Mouse (Mus musculus) stomach, postnatal 0 days (tissue): ENCODE results near the gene Enthd1. TPM values are rescaled to one million over a fixed set of nuclear protein-coding genes. Genes with fewer than 3 reads are reported as not detected.

Experiments used
- ATAC-seq: fragments of 200-750 bp; cut with Nextera tagmentation; 2 replicates; pipeline ENCODE4 v1.8.0; 2017; ENCODE audit not compliant: low FRiP score, low TSS enrichment
- DNase-seq: peaks from one replicate; pipeline ENCODE4 v3.0.0-alpha.2; 2016; ENCODE audit warnings: low spot score
- H3K27ac ChIP-seq: fragments of 300-500 bp; sonication (generic); replicated peaks from 2 replicates; pipeline ENCODE4 v1.5.1; 2014; ENCODE audit warnings: mild to moderate bottlenecking, control low read depth
- H3K27me3 ChIP-seq: fragments of 300-500 bp; sonication (generic); 2 replicates; pipeline ENCODE4 v1.6.1; 2014; ENCODE audit warnings: low read length; ENCODE audit not compliant: control insufficient read depth, insufficient read depth
- H3K36me3 ChIP-seq: fragments of 300-500 bp; sonication (generic); 2 replicates; pipeline ENCODE4 v1.6.1; 2014; ENCODE audit warnings: low read length, mixed read lengths; ENCODE audit not compliant: control insufficient read depth, insufficient read depth
- H3K4me1 ChIP-seq: fragments of 300-500 bp; sonication (generic); replicated peaks from 2 replicates; pipeline ENCODE4 v1.6.1; 2014; ENCODE audit warnings: antibody characterized with exemption; ENCODE audit not compliant: control insufficient read depth, insufficient read depth
- H3K4me2 ChIP-seq: fragments of 300-500 bp; sonication (generic); replicated peaks from 2 replicates; pipeline ENCODE4 v1.6.1; 2014; ENCODE audit warnings: low read depth, mild to moderate bottlenecking, control low read depth, moderate library complexity
- H3K4me3 ChIP-seq: fragments of 300-500 bp; sonication (generic); 2 replicates; pipeline ENCODE4 v1.5.1; 2014; ENCODE audit warnings: low read depth, low read length, control low read depth
- H3K9ac ChIP-seq: fragments of 300-500 bp; sonication (generic); 2 replicates; pipeline ENCODE4 v1.6.1; 2014; ENCODE audit warnings: mild to moderate bottlenecking, low read length, control low read depth, mixed read lengths
- H3K9me3 ChIP-seq: fragments of 300-500 bp; sonication (generic); 2 replicates; pipeline ENCODE4 v1.6.1; 2016; ENCODE audit warnings: low read length; ENCODE audit not compliant: control insufficient read depth
- CTCF ChIP-seq: IDR thresholded peaks from 2 replicates; pipeline ENCODE4 v1.5.1; 2016; ENCODE audit warnings: antibody characterized with exemption, low read depth, mild to moderate bottlenecking, moderate library complexity
- EP300 ChIP-seq: optimal IDR thresholded peaks from 2 replicates; pipeline ENCODE3; 2016; ENCODE audit warnings: antibody characterized with exemption
- WGBS: fragments of 180-500 bp; shearing (Covaris S2); extraction: QIAGEN DNeasy Blood & Tissue Kit; methylation state at CpG from one replicate; pipeline ENCODE4 v1.1.7; 2014; 5-methylcytosine and 5-hydroxymethylcytosine counted together
- polyA plus RNA-seq: library from polyadenylated mRNA; unstranded; fragments of >200 nt; fragmentation: Nextera tagmentation; extraction: Ambion mirVana; gene quantifications from 2 replicates; pipeline ENCODE4 v1.2.1, GENCODE M21; 2015

Gene Enthd1
- polyA plus RNA-seq, 1 experiment from 2014 or later: not detected

DNA sequence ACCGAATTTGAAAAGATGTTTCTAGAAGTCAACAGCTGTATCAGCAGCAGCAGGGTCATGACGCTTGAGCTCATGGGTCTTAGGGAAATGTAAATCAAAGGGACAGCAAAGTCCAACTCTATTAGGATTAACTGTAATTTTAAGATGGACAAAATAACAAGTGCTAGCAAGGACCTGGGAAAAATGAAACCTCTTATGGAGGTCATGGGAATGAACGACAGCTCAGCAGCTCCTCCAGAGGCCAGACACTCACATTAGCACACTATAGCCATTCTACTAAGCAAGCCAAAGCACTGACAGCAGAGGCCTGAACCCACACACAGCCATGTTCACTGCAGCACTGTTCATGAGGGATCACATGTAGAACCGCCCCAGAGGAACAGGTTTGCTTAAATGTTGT lies 7.2 kb downstream of the Enthd1 start:
- peak; percentile 59 for TF ChIP-seq CTCF
- TF ChIP-seq EP300: no peak
- no peak for DNase-seq

DNA sequence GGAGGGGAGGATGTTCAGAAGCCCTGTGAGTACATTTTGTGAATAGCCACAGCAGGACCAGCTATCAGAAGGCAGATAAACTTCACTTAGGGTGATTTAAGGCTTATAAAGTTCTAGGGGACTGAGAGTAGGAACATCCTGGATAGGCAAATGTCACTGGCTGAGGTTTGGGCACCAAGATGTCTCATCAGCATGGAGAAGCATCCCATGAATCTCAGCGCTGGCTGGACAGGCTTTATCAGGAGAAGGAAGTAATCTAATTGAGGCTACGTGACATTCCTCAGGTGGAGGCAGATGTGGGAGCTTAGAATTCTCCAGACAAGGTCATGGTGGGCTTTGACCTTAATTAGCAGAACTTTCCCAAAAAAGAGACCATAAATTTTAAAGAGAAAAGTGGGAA lies 8.9 kb downstream of the Enthd1 start:
- Histone ChIP-seq H3K4me1 (no peaks in the 10 kb centered on the region), H3K4me2 (no peak overlapping the region), H3K27me3 (no peaks in the 10 kb centered on the region), H3K4me3 (no peak overlapping the region), H3K9me3 (no peaks in the 10 kb centered on the region), H3K27ac (no peak overlapping the region), H3K36me3 (no peaks in the 10 kb centered on the region), H3K9ac (no peak overlapping the region)
- no peak for TF ChIP-seq EP300
- TF ChIP-seq CTCF: no peak
- DNase-seq: no peak
- WGBS: 63% methylated on average over 2 of the region's 2 CpGs
- ATAC-seq: no peak

More for the DNA sequence above, 7.2 kb downstream of the Enthd1 start:
- no peak for ATAC-seq
- no peak overlapping the region for H3K27ac ChIP-seq
- no peak overlapping the region for H3K4me2 ChIP-seq
- 70% methylated on average over 4 of the region's 4 CpGs for WGBS
- H3K4me1 ChIP-seq: no peaks in the 10 kb centered on the region
- no peaks in the 10 kb centered on the region for H3K9me3 ChIP-seq
- H3K9ac ChIP-seq: no peak overlapping the region
- H3K27me3 ChIP-seq: no peaks in the 10 kb centered on the region
- H3K36me3 ChIP-seq: no peaks in the 10 kb centered on the region
- H3K4me3 ChIP-seq: no peak overlapping the region

DNA sequence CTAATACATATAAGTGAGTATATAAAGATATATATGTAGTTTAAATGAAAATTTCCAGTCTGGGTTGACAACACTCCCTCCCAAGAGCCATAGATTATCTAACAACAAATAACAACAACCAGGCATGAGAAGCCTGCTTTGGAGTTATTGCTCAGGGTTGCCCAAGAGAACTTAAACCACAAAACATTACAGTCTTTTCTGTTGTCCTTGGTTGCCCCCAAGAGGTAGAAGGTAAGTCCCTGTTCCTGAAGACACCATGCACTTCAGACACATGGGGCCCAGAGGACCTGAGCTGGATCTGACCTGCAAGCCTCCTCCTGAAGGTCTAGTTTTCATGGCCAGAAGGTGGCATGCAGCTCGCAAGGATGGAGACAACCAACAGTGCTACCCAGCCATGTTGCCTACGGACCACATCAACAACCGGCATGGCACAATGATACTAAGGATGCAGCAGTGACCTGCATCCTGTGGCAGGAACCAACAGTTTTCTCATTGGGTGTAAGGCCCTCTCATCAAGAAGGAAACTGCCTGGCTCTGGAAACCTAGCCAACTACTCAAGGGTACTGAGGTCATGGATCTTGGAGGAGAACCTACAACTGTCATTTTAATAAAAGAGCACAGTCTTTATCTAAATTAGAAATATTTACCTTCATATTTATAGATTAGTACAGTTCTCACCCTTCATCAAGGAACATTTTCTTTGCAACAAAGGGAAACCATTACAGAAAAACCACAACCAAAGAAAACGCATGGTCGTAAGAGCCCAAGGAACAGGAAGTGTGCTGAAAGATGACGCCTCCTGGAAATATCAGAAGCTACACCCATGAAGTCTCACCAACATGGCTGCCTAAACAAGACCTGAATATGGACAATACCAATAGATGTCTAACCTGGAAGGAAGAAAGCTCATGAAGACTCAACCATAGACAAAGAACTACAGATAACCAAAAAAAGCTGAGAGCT lies 9.8 kb downstream of the Enthd1 start:
- 84% methylated on average over 6 of the region's 6 CpGs for WGBS
- DNase-seq: no peak
- Histone ChIP-seq H3K9me3 (no peaks in the 10 kb centered on the region), H3K4me2 (no peak overlapping the region), H3K36me3 (no peaks in the 10 kb centered on the region), H3K4me1 (no peaks in the 10 kb centered on the region), H3K4me3 (no peak overlapping the region), H3K9ac (no peak overlapping the region), H3K27ac (no peak overlapping the region), H3K27me3 (no peaks in the 10 kb centered on the region)
- no peak for ATAC-seq
- TF ChIP-seq CTCF (no peak), EP300 (no peak)

DNA sequence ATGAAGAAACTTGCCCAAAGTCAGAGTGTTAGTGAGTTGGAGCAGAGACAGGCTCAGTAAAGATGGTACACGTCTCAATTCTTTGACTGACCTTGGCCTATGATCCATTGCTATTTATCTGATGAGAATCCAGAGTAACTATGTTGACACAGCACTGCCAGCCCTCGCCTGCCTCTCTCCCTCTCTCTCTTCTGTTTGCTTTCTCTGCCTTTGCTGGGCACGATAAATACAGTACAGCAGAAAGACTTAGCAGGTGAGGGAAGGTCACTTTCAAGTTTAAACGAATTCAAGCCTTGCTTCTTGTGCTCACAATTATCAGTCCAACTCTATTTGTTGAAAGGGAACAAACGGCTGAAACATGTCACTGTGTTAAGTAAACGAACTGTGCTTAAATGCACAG lies 19.5 kb downstream of the Enthd1 start:
- Histone ChIP-seq H3K9me3 (no peaks in the 10 kb centered on the region), H3K27me3 (no peaks in the 10 kb centered on the region), H3K36me3 (no peaks in the 10 kb centered on the region), H3K4me1 (no peaks in the 10 kb centered on the region), H3K4me2 (no peak overlapping the region), H3K9ac (no peak overlapping the region), H3K4me3 (no peak overlapping the region), H3K27ac (no peak overlapping the region)
- WGBS: 25% methylated on average over 6 of the region's 6 CpGs
- peak; percentile 24 for DNase-seq
- peak; percentile 59; the same call in 1 of the 2 replicates for ATAC-seq
- TF ChIP-seq CTCF: no peak
- no peak for TF ChIP-seq EP300

DNA sequence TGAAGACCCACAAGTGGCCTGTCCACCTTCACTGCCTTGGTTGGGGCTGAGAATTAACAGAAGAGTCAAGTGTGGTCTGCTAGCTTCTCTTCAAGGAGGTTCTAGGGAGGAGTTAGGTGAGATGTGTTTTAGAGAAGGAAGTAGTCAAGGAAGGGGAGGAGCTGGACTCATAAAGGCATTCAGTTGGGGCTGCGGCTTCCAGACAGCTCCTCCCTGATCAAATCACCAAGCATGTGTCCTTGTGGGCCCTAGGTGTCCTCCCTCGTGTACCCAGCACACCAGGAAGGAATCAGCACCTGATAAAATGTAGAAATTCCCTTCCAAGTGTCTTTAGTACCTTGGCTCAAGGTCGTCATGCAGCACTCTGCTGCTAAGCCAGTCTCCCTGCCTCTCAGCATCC lies 20.8 kb downstream of the Enthd1 start:
- no peaks in the 10 kb centered on the region for H3K9me3 ChIP-seq
- 57% methylated on average over 3 of the region's 3 CpGs for WGBS
- no peak overlapping the region for H3K4me2 ChIP-seq

More for the DNA sequence above, 20.8 kb downstream of the Enthd1 start:
- TF ChIP-seq CTCF (no peak), EP300 (no peak)
- DNase-seq (no peak), ATAC-seq (no peak)
- no peak overlapping the region for H3K9ac ChIP-seq
- no peaks in the 10 kb centered on the region for H3K36me3 ChIP-seq
- H3K27ac ChIP-seq: no peak overlapping the region
- no peak overlapping the region for H3K4me3 ChIP-seq
- no peaks in the 10 kb centered on the region for H3K4me1 ChIP-seq
- H3K27me3 ChIP-seq: no peaks in the 10 kb centered on the region
